23 mouse cellular contexts compared by ENCODE assay signal in genomic region chr2:95613354-95613753, GRCm38 (mm10).
DNase-seq lines count a peak whose midpoint lies in the region; ATAC-seq and TF ChIP-seq lines count a peak whose summit lies in the region.
"Had no signal": no experiment of that assay in that cellular context is flagged by ENCODE, and none has a peak within 500 bp of the region (broad histone marks: within the 10 kb centered on the region; RNA-seq: fewer than 3 reads in every experiment).

No protein-coding gene starts in this region.

- H3K9me3 ChIP-seq in forebrain, embryonic 11.5 days (ENCODE audit: control insufficient read depth, low read length): no peaks in the 10 kb centered on the region
- H3K9me3 ChIP-seq in forebrain, embryonic 12.5 days: no peaks in the 10 kb centered on the region
- H3K9me3 ChIP-seq in forebrain, postnatal 0 days (ENCODE audit: low read length): no peaks in the 10 kb centered on the region
- H3K9me3 ChIP-seq: embryonic facial prominence, embryonic 15.5 days; heart, embryonic 10.5 days; limb, embryonic 12.5 days had no signal

- no peak overlapping the region for H3K4me3 ChIP-seq in forebrain, embryonic 11.5 days (ENCODE audit: low read depth, low read length)
- H3K4me3 ChIP-seq in forebrain, embryonic 12.5 days (replicated peaks): no peak overlapping the region
- H3K4me3 ChIP-seq in forebrain, postnatal 0 days (ENCODE audit: low read depth, low read length): no peak overlapping the region
- no peak overlapping the region for H3K4me3 ChIP-seq in cerebellum, adult 2 months (replicated peaks; ENCODE audit: insufficient read depth, low read depth, low read length)
- H3K4me3 ChIP-seq: embryonic facial prominence, embryonic 15.5 days; heart, embryonic 10.5 days; limb, embryonic 12.5 days had no signal

- no peak for DNase-seq in forebrain, embryonic 11.5 days (ENCODE audit: low spot score)
- DNase-seq in kidney, postnatal 14 days: peak; percentile 1
- DNase-seq in kidney, postnatal 4 days: no peak
- DNase-seq in brain, embryonic 14.5 days (ENCODE audit: low read depth): peak; percentile 35
- peak; percentile 7 for DNase-seq in forebrain, postnatal 0 days
- no peak for DNase-seq in cerebellum, adult 2 months
- DNase-seq: adrenal gland, postnatal 36 days; cerebellum, adult 11 months; cerebellum, postnatal 10 days; gastrocnemius, postnatal 10 days; heart, postnatal 4 days; kidney, adult 2 months; kidney, postnatal 25 days; liver, postnatal 0 days; lung, postnatal 10 days; right cerebral cortex, postnatal 25 days; spleen, adult 18-20 months had no signal

- no peak overlapping the region for H3K9ac ChIP-seq in forebrain, embryonic 11.5 days (ENCODE audit: low read length)
- H3K9ac ChIP-seq in forebrain, embryonic 12.5 days: no peak overlapping the region
- no peak overlapping the region for H3K9ac ChIP-seq in forebrain, postnatal 0 days
- H3K9ac ChIP-seq: embryonic facial prominence, embryonic 15.5 days; limb, embryonic 12.5 days; liver, postnatal 0 days had no signal

- H3K36me3 ChIP-seq in forebrain, embryonic 11.5 days (ENCODE audit: control insufficient read depth, insufficient read depth, low read length): no peaks in the 10 kb centered on the region
- no peaks in the 10 kb centered on the region for H3K36me3 ChIP-seq in forebrain, embryonic 12.5 days (replicated peaks)
- no peaks in the 10 kb centered on the region for H3K36me3 ChIP-seq in forebrain, postnatal 0 days (ENCODE audit: insufficient read depth)
- H3K36me3 ChIP-seq: embryonic facial prominence, embryonic 15.5 days; heart, embryonic 10.5 days; limb, embryonic 12.5 days had no signal

- no peaks in the 10 kb centered on the region for H3K27me3 ChIP-seq in forebrain, embryonic 11.5 days (ENCODE audit: control insufficient read depth, insufficient read depth, low read length)
- H3K27me3 ChIP-seq in forebrain, embryonic 12.5 days: no peaks in the 10 kb centered on the region
- no peaks in the 10 kb centered on the region for H3K27me3 ChIP-seq in forebrain, postnatal 0 days (ENCODE audit: insufficient read depth, low read length)
- H3K27me3 ChIP-seq in cerebellum, adult 2 months (ENCODE audit: control insufficient read depth, insufficient read depth, low read length): no peaks in the 10 kb centered on the region
- H3K27me3 ChIP-seq: embryonic facial prominence, embryonic 15.5 days; limb, embryonic 12.5 days had no signal

- no peak overlapping the region for H3K4me2 ChIP-seq in forebrain, embryonic 11.5 days (ENCODE audit: low read depth, low read length, severe bottlenecking)
- no peak overlapping the region for H3K4me2 ChIP-seq in forebrain, embryonic 12.5 days
- H3K4me2 ChIP-seq in forebrain, postnatal 0 days (ENCODE audit: low read depth): no peak overlapping the region
- H3K4me2 ChIP-seq: embryonic facial prominence, embryonic 15.5 days; limb, embryonic 12.5 days; liver, embryonic 11.5 days had no signal

- ATAC-seq in forebrain, embryonic 11.5 days (replicated peaks; ENCODE audit: low FRiP score): peak; percentile 44; the same call in 1 of the 2 replicates
- no peak for ATAC-seq in forebrain, embryonic 12.5 days (ENCODE audit: low FRiP score)
- ATAC-seq in forebrain, postnatal 0 days: no peak; the same call in 1 of the 2 replicates
- ATAC-seq: CD4-positive, CD25-positive, alpha-beta regulatory T cell, adult 4 months; liver, postnatal 0 days had no signal

- TF ChIP-seq POLR2A in brain, embryonic 14.5 days (IDR thresholded peaks at IDR 0.05; ENCODE audit: borderline replicate concordance, extremely low read depth, insufficient read depth, insufficient read length, poor library complexity, severe bottlenecking): no peak
- TF ChIP-seq POLR2A in cerebellum, adult 2 months (IDR thresholded peaks at IDR 0.05; ENCODE audit: borderline replicate concordance, insufficient read depth, low read length): no peak

- no peak overlapping the region for H3K27ac ChIP-seq in forebrain, embryonic 11.5 days (ENCODE audit: low read depth, low read length)
- no peak overlapping the region for H3K27ac ChIP-seq in forebrain, embryonic 12.5 days
- no peak overlapping the region for H3K27ac ChIP-seq in forebrain, postnatal 0 days (ENCODE audit: low read depth, low read length)
- no peak overlapping the region for H3K27ac ChIP-seq in cerebellum, adult 2 months (ENCODE audit: insufficient read depth, low read length)
- H3K27ac ChIP-seq: embryonic facial prominence, embryonic 15.5 days; heart, embryonic 10.5 days; limb, embryonic 12.5 days had no signal

- 86% methylated on average over 5 of the region's 5 CpGs for WGBS in forebrain, embryonic 11.5 days
- WGBS in forebrain, embryonic 12.5 days: 77% methylated on average over 5 of the region's 5 CpGs
- 55% methylated on average over 5 of the region's 5 CpGs for WGBS in forebrain, postnatal 0 days
- WGBS in cerebellum, adult 2 months: 46% methylated on average over 5 of the region's 5 CpGs

- TF ChIP-seq CTCF in brain, embryonic 14.5 days (IDR thresholded peaks at IDR 0.05; ENCODE audit: borderline replicate concordance, extremely low read depth, insufficient read depth, insufficient read length): no peak
- TF ChIP-seq CTCF in forebrain, postnatal 0 days (IDR thresholded peaks at IDR 0.05; ENCODE audit: low read depth): no peak
- no peak for TF ChIP-seq CTCF in cerebellum, adult 2 months (IDR thresholded peaks at IDR 0.05; ENCODE audit: borderline replicate concordance, insufficient read depth, low read depth, low read length)

- H3K4me1 ChIP-seq in forebrain, embryonic 11.5 days (replicated peaks; ENCODE audit: control insufficient read depth, insufficient read depth, low read length): no peaks in the 10 kb centered on the region
- no peaks in the 10 kb centered on the region for H3K4me1 ChIP-seq in forebrain, embryonic 12.5 days
- H3K4me1 ChIP-seq in forebrain, postnatal 0 days (ENCODE audit: insufficient read depth): no peaks in the 10 kb centered on the region
- no peaks in the 10 kb centered on the region for H3K4me1 ChIP-seq in cerebellum, adult 2 months (ENCODE audit: control insufficient read depth, insufficient read depth, low read length)
- H3K4me1 ChIP-seq: embryonic facial prominence, embryonic 15.5 days; heart, embryonic 10.5 days; limb, embryonic 12.5 days had no signal

Comparison
In these comparisons a context has a peak if more than half of its experiments do, and no peak if none do; other contexts are left out.
1. DNase-seq: peak in kidney, postnatal 14 days (single experiment), brain, embryonic 14.5 days (single experiment) and forebrain, postnatal 0 days (single experiment); none in forebrain, embryonic 11.5 days (single experiment), kidney, postnatal 4 days (0 of 2) and cerebellum, adult 2 months (0 of 2).